ENCODE assay signal across 8 mouse cellular contexts in genomic region chr11:72576111-72576465, GRCm38 (mm10). TPM values are rescaled to one million over a fixed set of nuclear protein-coding genes. Genes with fewer than 3 reads are reported as not detected.
DNase-seq lines count a peak whose midpoint lies in the region; ATAC-seq and TF ChIP-seq lines count a peak whose summit lies in the region.

No protein-coding gene starts in this region.

- no peak for TF ChIP-seq POLR2A in testis, adult 2 months (IDR thresholded peaks at IDR 0.05; ENCODE audit: control insufficient read depth, low read depth, low read length)

- H3K4me3 ChIP-seq in testis, adult 2 months (ENCODE audit: control insufficient read depth, low read depth, low read length) = peak overlapping the region; percentile 26
- peak overlapping the region; percentile 30 for H3K4me3 ChIP-seq in limb, embryonic 15.5 days

- 9% methylated on average over 7 of the region's 7 CpGs for WGBS in limb, embryonic 15.5 days

- TF ChIP-seq CTCF in testis, adult 2 months (IDR thresholded peaks at IDR 0.05; ENCODE audit: control insufficient read depth, insufficient read depth, insufficient replicate concordance, low read depth, low read length) = no peak

- H3K9me3 ChIP-seq in limb, embryonic 15.5 days = no peaks in the 10 kb centered on the region

- H3K27me3 ChIP-seq in testis, adult 2 months (ENCODE audit: control insufficient read depth, insufficient read depth, low read length) = no peaks in the 10 kb centered on the region
- H3K27me3 ChIP-seq in limb, embryonic 15.5 days = peaks cover 14% of the 10 kb centered on the region; the same call in 1 of the 2 replicates

- peak overlapping the region; percentile 48 for H3K4me2 ChIP-seq in limb, embryonic 15.5 days

- H3K27ac ChIP-seq in testis, adult 2 months (ENCODE audit: control insufficient read depth, insufficient read depth, low read depth, low read length) = no peak overlapping the region
- no peak overlapping the region for H3K27ac ChIP-seq in limb, embryonic 15.5 days

- H3K4me1 ChIP-seq in testis, adult 2 months (ENCODE audit: control insufficient read depth, insufficient read depth, low read length) = peaks cover 2% of the 10 kb centered on the region
- peaks cover 11% of the 10 kb centered on the region; the same call in 1 of the 2 replicates for H3K4me1 ChIP-seq in limb, embryonic 15.5 days

- no peaks in the 10 kb centered on the region for H3K36me3 ChIP-seq in testis, adult 2 months (ENCODE audit: control insufficient read depth, insufficient read depth, low read length)
- H3K36me3 ChIP-seq in limb, embryonic 15.5 days = no peaks in the 10 kb centered on the region

- no peak overlapping the region for H3K9ac ChIP-seq in limb, embryonic 15.5 days

- intact Hi-C loops in gastrocnemius, postnatal 14 days (cut with DNase I; ENCODE audit: low total_unique reads) = no loop called here

- peak; percentile 18 for DNase-seq in gastrocnemius, postnatal 14 days
- no peak for DNase-seq in gastrocnemius, adult 8-10 months (ENCODE audit: low spot score in 2 of 2)
- no peak for DNase-seq in testis, postnatal 14 days (ENCODE audit: low spot score)
- no peak for DNase-seq in embryo, embryonic 10.5 days (ENCODE audit: low spot score)
- DNase-seq in left cerebral cortex, adult 18-20 months (ENCODE audit: low spot score in 2 of 2) = no peak
- no peak for DNase-seq in retina, embryonic 14.5 days (ENCODE audit: low spot score)

- ATAC-seq in limb, embryonic 15.5 days (ENCODE audit: insufficient number of reproducible peaks, low FRiP score, low TSS enrichment, low read depth) = no peak

RNA-seq across cellular contexts. Expression of gene Spns3, which starts 25.8 kb away (rescaled TPM):
- total RNA-seq in gastrocnemius, postnatal 14 days (2021) = under 1 TPM in 1 of 2 experiments, not detected in 1; 0.10 TPM
- total RNA-seq in gastrocnemius, adult 8-10 months (2022) = under 1 TPM in 3 of 4 experiments, not detected in 1; 0.29 to 0.38 (median 0.31) TPM
- polyA plus RNA-seq in testis, adult 2 months (2012; rRNA removed) = 1.6 and 1.7 TPM in 2 replicates
- polyA plus RNA-seq in limb, embryonic 15.5 days (2015; fragmentation: Nextera tagmentation; extraction: Ambion mirVana) = 0.88 and 0.97 TPM in 2 replicates
- total RNA-seq in left cerebral cortex, adult 18-20 months (2021) = under 1 TPM; 0.21 to 0.28 TPM

RNA-seq across cellular contexts. Expression of gene Ube2g1, which starts 31.0 kb away (rescaled TPM):
- total RNA-seq in gastrocnemius, postnatal 14 days (2021) = 10 to 100 TPM; 55.2 to 55.7 TPM
- 100 to 1,000 TPM in 1 of 4 experiments, 10 to 100 TPM in 3; 76.7 to 101 (median 81.9) TPM for total RNA-seq in gastrocnemius, adult 8-10 months (2022)
- 3.9 and 4.1 TPM in 2 replicates for polyA plus RNA-seq in testis, adult 2 months (2012; rRNA removed)
- polyA plus RNA-seq in limb, embryonic 15.5 days (2015; fragmentation: Nextera tagmentation; extraction: Ambion mirVana) = 63.3 and 65.7 TPM in 2 replicates
- total RNA-seq in left cerebral cortex, adult 18-20 months (2021) = 10 to 100 TPM; 45.8 to 47.2 TPM
